Mouse (Mus musculus) midbrain, embryonic 13.5 days (tissue): ENCODE data around the gene Sptbn2. TPM values are rescaled to one million over a fixed set of nuclear protein-coding genes. Genes with fewer than 3 reads are reported as not detected.

Experiments
- ATAC-seq: fragments of 200-750 bp; cut with Nextera tagmentation; 2 replicates; pipeline ENCODE4 v1.8.0; 2017; ENCODE audit warnings: mild to moderate bottlenecking, moderate TSS enrichment, moderate library complexity
- H3K27ac ChIP-seq: fragments of 300-500 bp; sonication (generic); 2 replicates; pipeline ENCODE4 v1.5.1; 2015; ENCODE audit warnings: inconsistent platforms, mild to moderate bottlenecking, moderate library complexity
- H3K27me3 ChIP-seq: fragments of 300-500 bp; sonication (generic); 2 replicates; pipeline ENCODE4 v1.6.1; 2015; ENCODE audit warnings: mild to moderate bottlenecking, inconsistent platforms
- H3K36me3 ChIP-seq: fragments of 300-500 bp; sonication (generic); 2 replicates; pipeline ENCODE4 v1.6.1; 2015; ENCODE audit warnings: mild to moderate bottlenecking, inconsistent platforms
- H3K4me1 ChIP-seq: fragments of 300-500 bp; sonication (generic); replicated peaks from 2 replicates; pipeline ENCODE4 v1.6.1; 2015; ENCODE audit warnings: inconsistent platforms
- H3K4me2 ChIP-seq: fragments of 300-500 bp; sonication (generic); replicated peaks from 2 replicates; pipeline ENCODE4 v1.6.1; 2015; ENCODE audit warnings: moderate library complexity, mild to moderate bottlenecking, inconsistent platforms
- H3K4me3 ChIP-seq: fragments of 300-500 bp; sonication (generic); replicated peaks from 2 replicates; pipeline ENCODE4 v1.5.1; 2015; ENCODE audit warnings: mild to moderate bottlenecking, inconsistent platforms
- H3K9ac ChIP-seq: fragments of 300-500 bp; sonication (generic); replicated peaks from 2 replicates; pipeline ENCODE4 v1.6.1; 2015; ENCODE audit warnings: mild to moderate bottlenecking, inconsistent platforms
- H3K9me3 ChIP-seq: fragments of 300-500 bp; sonication (generic); 2 replicates; pipeline ENCODE4 v1.6.1; 2016; ENCODE audit warnings: mild to moderate bottlenecking, inconsistent platforms
- WGBS: fragments of 180-500 bp; shearing (Covaris S2); methylation state at CpG from one replicate; pipeline ENCODE4 v1.1.7; 2015; 5-methylcytosine and 5-hydroxymethylcytosine counted together
- polyA plus RNA-seq: library from polyadenylated mRNA; unstranded; fragments of >200 nt; fragmentation: Nextera tagmentation; extraction: Ambion mirVana; gene quantifications from 2 replicates; pipeline ENCODE4 v1.2.1, GENCODE M21; 2015

The Sptbn2 gene
- polyA plus RNA-seq, 1 experiment from 2014 or later, result 31.9 TPM

- under 1% methylated on average over 31 of the region's 31 CpGs for WGBS
Observed at GRCm38 (mm10) chr19:4793831-4794422, 83.0 kb downstream of the Sptbn2 start, which contains the start of gene Rbm4. Gene Rbm4, minus strand, starts transcription at chr19:4793901.

GRCm38 (mm10) chr19:4795929-4796328, 85.0 kb downstream of the Sptbn2 start:
- Histone ChIP-seq H3K4me3 (no peak overlapping the region), H3K27me3 (no peaks in the 10 kb centered on the region), H3K9ac (no peak overlapping the region), H3K4me2 (no peak overlapping the region), H3K27ac (no peak overlapping the region), H3K36me3 (peaks cover 43% of the 10 kb centered on the region), H3K4me1 (peaks cover 30% of the 10 kb centered on the region), H3K9me3 (no peaks in the 10 kb centered on the region)
- 88% methylated on average over 1 of the region's 1 CpGs for WGBS
- no peak for ATAC-seq

More at GRCm38 (mm10) chr19:4793831-4794422, 83.0 kb downstream of the Sptbn2 start, which contains the start of gene Rbm4:
- Histone ChIP-seq H3K9ac (peak within 1 kb of the TSS; percentile 85), H3K9me3 (no peaks in the 10 kb centered on the region), H3K4me2 (peak within 1 kb of the TSS; percentile 73), H3K27ac (peak within 1 kb of the TSS; percentile 77), H3K36me3 (peaks cover 35% of the 10 kb centered on the region), H3K27me3 (no peaks in the 10 kb centered on the region), H3K4me3 (peak within 1 kb of the TSS; percentile 81), H3K4me1 (peaks cover 49% of the 10 kb centered on the region)
- peak; percentile 99 for ATAC-seq

- Histone ChIP-seq H3K36me3 (peaks cover 51% of the 10 kb centered on the region), H3K9me3 (no peaks in the 10 kb centered on the region), H3K9ac (no peak overlapping the region), H3K4me1 (peaks cover 13% of the 10 kb centered on the region), H3K4me3 (no peak overlapping the region), H3K27ac (no peak overlapping the region), H3K27me3 (no peaks in the 10 kb centered on the region), H3K4me2 (no peak overlapping the region)
- ATAC-seq, result no peak
- WGBS, result 96% methylated on average over 2 of the region's 2 CpGs
Observed at GRCm38 (mm10) chr19:4797846-4798245, 86.9 kb downstream of the Sptbn2 start.

DNA sequence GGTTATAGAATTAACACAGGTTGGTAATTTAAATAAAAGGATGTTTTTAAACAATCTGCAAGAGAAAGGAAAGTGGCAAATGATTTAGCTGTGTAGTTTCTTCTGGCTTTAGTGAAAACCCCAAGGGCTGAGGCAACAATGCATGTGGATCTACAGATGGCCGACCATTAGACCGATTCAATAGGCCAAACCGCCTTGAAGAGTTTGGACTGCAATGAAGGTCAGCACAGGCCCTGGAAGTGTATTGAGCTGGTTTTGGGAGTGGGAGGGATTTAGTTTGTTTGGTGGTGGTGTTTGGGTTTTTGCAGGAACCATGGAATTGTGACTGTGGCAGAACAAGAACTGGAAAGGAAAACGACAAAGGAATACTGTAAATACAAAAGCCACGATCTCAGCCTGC, 88.1 kb downstream of the Sptbn2 start:
- Histone ChIP-seq H3K4me3 (no peak overlapping the region), H3K36me3 (peaks cover 62% of the 10 kb centered on the region), H3K9ac (no peak overlapping the region), H3K27me3 (no peaks in the 10 kb centered on the region), H3K27ac (no peak overlapping the region), H3K4me1 (peaks cover 17% of the 10 kb centered on the region), H3K9me3 (no peaks in the 10 kb centered on the region), H3K4me2 (no peak overlapping the region)
- ATAC-seq, result no peak
- 94% methylated on average over 5 of the region's 5 CpGs for WGBS

Other genes starting within 250 kb of the Sptbn2 start
- 1.7 and 1.9 TPM in 2 replicates for gene Syt12, start 233.7 kb upstream of the Sptbn2 start, polyA plus RNA-seq
- gene 2010003K11Rik, start 212.6 kb upstream of the Sptbn2 start, polyA plus RNA-seq, result not detected in 2 replicates
- 18.7 and 20.7 TPM in 2 replicates for gene Pcx, start 200.7 kb upstream of the Sptbn2 start, polyA plus RNA-seq
- gene Lrfn4, start 95.5 kb upstream of the Sptbn2 start, polyA plus RNA-seq, result 8.8 and 10.1 TPM in 2 replicates
- gene Rce1, start 85.5 kb upstream of the Sptbn2 start, polyA plus RNA-seq, result 56.8 and 59.9 TPM in 2 replicates
- gene Gm960, start 12.5 kb upstream of the Sptbn2 start, polyA plus RNA-seq, result 3.8 and 5.0 TPM in 2 replicates
- gene Rbm4b, start 45.3 kb downstream of the Sptbn2 start, polyA plus RNA-seq, result 220 TPM in 2 replicates
- 117 and 126 TPM in 2 replicates for gene Rbm4, start 82.7 kb downstream of the Sptbn2 start, polyA plus RNA-seq
- 30.9 and 33.4 TPM in 2 replicates for gene Gm21992, start 100.4 kb downstream of the Sptbn2 start, polyA plus RNA-seq
- gene Rbm14, start 100.5 kb downstream of the Sptbn2 start, polyA plus RNA-seq, result 74.8 and 82.3 TPM in 2 replicates
- gene Ccs, start 128.2 kb downstream of the Sptbn2 start, polyA plus RNA-seq, result 37.9 and 40.2 TPM in 2 replicates
- gene Ccdc87, start 128.2 kb downstream of the Sptbn2 start, polyA plus RNA-seq, result 0.30 and 0.36 TPM in 2 replicates
- 59.0 and 67.5 TPM in 2 replicates for gene Ctsf, start 144.0 kb downstream of the Sptbn2 start, polyA plus RNA-seq
- 1.2 and 1.4 TPM in 2 replicates for gene Actn3, start 166.7 kb downstream of the Sptbn2 start, polyA plus RNA-seq
- 22.7 and 24.1 TPM in 2 replicates for gene Zdhhc24, start 167.5 kb downstream of the Sptbn2 start, polyA plus RNA-seq
- gene Bbs1, start 195.5 kb downstream of the Sptbn2 start, polyA plus RNA-seq, result 12.6 and 12.8 TPM in 2 replicates
- 143 TPM in 2 replicates for gene Dpp3, start 217.1 kb downstream of the Sptbn2 start, polyA plus RNA-seq
- gene Peli3, start 232.0 kb downstream of the Sptbn2 start, polyA plus RNA-seq, result 8.8 and 10.8 TPM in 2 replicates